Mouse (Mus musculus): ENCODE results near the gene Macrod2.

The Macrod2 gene

DNA sequence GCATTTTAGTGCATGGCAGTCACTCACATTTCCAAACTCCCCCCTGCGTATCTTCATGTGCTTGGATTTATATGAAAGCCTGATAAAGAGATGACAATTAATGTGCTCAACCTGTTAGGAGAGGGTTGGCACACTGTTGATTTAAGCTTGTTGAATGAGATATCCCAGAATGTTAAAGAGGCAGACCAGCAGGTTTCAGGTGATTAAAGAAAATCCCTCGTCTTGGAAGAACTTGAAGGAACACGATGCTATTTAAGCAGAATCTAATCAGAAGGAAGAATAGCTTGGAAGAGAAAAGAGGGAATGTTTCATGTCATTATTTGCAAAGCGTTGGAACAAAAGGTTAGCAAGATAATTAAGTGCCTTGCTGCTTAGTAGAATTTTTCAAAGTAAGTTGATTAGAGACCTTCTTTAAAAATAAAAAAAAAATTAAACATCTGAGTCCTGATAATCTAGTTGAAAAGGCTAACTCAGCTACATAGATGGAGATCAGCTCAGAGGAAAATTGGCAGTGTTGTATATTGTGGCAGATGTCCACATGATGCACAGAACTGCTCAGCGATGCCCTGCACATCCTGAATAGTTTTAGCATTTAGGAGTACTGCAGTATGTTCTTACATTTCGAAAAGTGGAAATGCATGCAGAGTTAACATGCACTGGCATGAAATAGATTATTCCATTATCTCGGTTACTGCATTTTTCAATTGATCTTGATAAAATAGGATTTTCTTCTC, 518.7 kb downstream of the Macrod2 start:
- no peak for DNase-seq (ENCODE audit: low spot score)

DNA sequence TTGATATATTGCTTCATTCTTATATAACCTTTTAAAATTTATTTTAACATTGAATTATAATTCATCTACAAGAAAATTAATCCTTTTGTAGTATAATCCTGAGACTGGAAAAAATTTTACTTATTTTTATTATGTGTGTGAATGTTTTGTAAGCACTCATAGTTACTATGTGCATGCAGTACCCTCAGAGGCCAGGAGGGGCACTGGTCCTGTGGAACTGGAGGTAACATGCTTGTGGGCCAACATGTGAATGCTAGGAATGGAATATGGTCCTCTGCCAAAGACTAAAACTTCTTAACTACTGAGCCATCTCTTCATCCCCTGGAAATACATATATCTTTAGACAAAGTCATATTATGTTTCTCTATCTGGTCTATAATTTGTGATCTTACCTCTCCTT, 531.8 kb downstream of the Macrod2 start:
- DNase-seq (ENCODE audit: low spot score), result no peak

DNA sequence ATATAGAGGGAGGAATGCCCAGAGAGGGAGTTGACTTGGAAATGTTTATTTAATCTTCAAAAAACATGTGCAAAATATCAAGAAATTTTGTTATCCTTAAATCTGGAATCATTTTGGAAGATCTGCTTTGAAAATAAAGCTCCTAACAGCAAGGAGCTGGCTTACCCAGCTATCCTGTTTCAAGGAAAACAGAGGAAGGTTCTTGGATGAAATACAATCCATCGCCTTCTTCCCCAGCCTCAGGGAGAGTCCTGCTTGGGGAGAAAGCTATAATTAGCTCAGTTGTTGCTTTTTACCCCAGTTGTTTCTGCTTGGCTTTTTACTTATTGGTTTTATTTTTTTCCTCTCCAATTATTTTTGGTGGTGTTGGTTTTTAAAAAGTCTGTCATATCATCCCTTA, 539.4 kb downstream of the Macrod2 start:
- no peak for DNase-seq (ENCODE audit: low spot score)

DNA sequence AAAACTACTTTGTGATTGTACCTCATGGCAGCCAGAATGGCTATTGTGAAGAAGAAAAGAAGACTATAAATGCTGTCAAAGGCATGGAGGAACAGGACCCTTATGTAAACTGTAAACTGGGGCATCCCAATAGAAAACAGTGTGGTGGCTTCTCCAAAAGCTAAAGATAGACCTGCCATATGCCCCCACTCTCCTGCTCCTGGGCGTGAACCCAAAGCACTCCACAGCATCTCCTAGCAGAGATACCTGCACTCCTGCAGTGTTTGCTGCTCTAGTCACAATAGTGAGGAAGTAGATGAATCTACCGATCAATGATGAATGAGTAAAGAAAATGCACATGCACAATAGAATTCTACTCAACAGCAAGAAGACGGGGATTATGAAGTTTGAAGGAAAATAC, 554.4 kb downstream of the Macrod2 start:
- DNase-seq (ENCODE audit: low spot score), result no peak

DNA sequence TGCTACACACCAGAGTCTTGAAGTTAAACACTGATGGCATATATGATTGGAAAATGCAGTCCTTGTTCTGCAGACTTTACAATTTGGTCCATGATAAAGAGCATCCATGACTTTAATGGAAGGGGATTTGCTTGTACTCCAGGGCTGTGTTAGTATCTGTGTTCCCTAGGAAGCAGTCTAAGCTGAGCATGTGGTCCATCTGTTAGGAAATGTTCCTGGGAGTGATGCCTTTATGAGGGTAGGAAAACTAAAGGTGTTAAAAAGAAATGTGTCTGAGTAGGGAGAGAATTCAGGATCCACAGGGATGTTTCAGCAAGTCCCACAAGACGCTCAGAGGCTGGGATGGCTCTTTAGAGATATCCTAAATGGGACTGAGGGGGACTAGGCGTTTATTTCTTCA, 564.1 kb downstream of the Macrod2 start:
- no peak for DNase-seq (ENCODE audit: low spot score)

DNA sequence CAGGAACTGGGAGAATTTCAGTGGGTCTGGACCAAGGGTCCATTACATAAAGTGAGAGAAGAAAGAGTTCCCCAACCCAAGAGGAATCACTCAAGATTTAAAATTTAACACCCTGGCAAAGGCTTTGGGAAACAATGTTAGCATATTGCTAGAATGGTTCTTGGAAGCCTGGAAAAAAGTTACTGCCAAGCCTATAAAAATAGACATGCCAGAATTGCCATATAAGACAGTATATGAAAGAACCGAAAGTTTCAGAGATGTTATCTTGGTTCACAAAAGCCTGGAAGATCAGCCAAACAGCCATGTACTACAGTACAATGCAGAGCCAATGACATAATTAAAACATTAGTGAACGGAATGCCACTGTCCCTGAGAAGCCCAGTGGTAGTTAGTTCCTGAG, 575.1 kb downstream of the Macrod2 start:
- no peak for DNase-seq (ENCODE audit: low spot score)

DNA sequence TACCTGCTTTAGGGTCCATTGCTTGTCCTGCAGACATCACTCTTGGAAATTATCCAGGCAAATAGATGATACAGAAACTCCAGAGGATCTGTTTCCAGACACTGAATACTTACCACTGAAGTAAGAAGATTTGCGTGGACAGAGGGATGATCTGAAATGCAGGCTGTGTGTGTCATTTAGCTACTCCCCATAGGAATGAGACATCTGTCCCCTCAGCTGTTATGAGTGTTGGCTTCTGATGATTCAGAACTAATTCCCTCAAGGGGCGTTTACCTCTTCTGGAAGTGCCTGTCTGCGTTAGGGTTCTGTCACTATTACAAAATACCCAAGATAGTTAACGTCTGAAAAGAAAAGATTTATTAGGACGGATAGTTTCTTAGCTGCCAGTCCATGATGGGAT, 576.7 kb downstream of the Macrod2 start:
- no peak for DNase-seq (ENCODE audit: low spot score)

DNA sequence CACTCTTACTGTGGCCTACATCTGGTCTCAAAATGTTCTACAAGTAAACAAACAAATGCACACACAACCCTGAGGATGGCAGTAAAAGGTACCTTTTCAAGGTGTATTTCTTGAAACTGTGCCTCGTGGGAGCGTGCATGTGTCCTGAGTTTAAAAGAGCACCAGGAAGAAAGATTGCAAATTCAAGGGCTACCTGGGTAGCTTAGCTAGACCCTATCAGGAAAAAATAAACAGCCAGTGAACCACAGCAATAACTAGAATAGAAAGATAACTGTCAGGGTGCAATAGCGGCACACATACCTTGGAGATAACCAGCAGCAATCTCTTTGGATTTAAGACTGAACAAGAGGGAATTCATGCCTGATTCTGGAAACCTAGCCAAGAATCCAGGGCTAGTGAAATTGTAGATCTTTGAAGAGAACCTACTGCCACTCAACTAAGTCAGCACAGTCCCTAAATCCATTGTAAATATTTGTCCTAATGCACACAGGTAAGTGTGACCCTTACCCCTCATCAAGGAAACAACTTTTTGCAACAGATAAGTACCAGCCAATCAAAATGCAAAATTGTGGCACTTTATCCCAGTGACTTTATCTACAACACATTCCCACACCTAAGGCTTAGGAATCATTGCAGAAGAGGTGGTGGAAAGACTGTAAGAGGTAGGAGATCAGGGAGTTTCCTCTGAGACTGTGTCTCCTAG, 590.7 kb downstream of the Macrod2 start:
- DNase-seq (ENCODE audit: low spot score), result no peak

DNA sequence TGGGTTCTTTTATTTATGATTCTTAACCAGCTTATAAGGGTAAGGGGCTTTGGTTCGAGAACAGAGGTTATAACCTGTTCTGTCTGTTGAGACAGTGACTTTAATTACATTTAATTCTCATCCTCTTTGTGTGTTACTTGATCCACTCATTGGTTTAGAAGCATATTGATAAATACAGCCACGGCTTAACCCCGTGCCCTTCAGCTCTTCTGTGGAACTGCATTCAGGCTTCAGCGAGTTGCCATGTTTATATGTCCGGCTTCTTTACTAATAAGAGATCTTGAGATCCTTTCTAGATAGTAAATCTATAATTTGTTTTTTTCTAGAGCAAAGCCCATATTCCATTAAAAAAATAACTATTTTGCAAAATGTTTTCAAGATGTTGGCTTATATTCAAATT, 608.7 kb downstream of the Macrod2 start:
- no peak for DNase-seq (ENCODE audit: low spot score)

DNA sequence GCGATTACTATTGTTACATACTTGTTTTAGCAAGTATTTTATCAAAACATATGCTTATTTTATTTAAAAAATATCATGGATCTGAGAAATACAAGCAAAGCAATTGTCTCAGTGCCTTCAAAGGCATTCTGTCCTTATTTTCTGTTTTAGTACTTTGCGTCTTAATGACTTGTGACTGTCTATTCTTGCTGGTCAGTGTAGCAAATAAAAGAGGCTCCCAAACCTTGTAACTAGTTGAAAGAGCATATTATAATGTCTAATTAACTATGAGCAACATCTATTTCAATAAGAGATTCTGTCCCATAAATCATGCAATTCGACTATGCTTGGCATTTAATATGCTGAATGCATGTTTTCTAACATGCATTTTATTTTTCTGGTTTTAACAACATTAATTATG, 609.2 kb downstream of the Macrod2 start:
- no peak for DNase-seq (ENCODE audit: low spot score)

DNA sequence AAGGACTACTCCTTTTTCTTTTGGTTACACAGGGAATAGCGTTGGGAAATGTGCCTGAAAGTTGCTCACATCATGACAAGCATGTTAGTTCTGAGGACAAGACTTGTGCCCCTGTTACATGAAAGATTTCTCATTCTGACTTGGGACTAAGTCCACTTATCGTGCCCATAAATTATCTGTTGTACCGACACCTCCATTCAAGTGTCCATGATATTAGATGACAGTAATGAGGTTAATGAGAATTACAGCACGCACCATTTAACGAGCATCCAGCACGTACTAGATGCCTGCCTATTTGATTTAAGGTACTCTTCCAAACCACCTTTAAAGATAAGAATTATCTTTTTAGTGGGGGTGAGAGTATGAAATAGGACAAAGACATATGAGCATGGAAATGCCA, 610.5 kb downstream of the Macrod2 start:
- DNase-seq (ENCODE audit: low spot score), result no peak

DNA sequence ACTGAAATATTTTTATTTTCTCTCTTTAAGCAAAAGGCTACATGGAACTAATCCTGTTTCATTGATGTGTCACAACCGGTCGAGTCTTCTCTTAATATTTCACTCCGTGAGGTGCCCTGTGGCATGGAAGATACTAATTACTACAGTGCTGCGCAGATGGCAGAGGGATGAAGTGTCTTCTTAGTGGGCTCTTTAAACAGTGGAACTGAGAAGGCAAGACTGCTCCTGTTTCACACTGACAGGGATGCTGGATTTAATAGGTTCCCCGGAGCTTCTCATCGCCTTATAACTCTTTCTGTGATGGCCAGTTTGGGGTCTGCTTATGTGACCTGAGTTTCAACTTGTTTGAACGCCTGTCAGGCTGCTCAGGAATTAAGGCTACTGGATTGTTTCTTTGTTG, 612.6 kb downstream of the Macrod2 start:
- DNase-seq (ENCODE audit: low spot score), result no peak

DNA sequence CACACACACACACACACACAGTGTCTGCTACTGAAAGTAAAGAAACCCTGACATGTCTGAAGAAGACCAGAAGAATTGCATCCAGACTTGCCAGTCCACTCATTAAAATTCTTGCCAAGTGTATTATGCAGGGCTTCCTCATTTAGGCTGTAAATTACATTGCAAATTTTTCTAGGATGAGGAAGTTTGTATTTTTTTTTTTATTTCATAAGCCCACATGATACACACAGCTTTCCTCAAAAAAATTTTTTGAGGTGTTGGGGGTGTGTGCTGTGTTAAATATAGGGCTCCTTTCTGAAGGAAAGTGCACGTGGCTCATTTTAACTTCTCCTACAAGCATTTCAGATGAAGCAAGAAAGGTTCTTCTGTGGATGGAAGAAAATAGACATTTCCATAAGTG, 613.3 kb downstream of the Macrod2 start:
- DNase-seq (ENCODE audit: low spot score), result no peak

DNA sequence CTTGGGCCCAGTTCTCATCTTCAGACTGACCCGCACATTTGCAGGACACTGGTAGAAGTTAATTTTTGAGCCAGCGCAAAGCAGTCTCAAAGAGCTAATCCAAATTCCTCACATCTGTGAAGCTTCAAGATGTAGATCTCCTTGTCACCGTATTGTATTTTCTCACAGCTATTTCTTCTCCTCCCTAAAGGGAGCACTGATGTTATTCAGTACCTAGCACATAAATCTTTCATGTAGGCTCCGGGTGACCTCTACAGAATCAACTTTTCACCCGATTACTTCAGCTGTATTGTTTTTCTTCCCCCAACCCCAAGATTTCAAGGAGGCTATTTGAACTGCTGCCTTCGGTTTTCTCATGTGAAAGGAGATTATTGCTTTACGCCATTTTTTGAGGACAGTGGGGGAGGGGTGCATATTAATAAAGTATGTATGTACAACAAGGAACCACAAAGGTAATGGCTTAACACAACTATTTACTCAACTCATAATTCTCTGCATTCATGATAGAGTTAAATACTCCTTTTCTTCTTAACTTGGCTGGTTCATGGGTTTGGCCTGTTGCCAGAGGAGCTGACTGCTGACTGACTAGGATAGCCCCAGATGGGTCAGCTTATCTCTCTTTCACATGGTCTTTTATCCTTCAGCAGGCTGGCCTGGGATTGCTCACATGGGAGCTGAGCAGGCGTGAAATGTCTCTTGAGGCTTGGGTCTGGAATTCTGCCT, 618.5 kb downstream of the Macrod2 start:
- peak; percentile 44 for DNase-seq (ENCODE audit: low spot score)

DNA sequence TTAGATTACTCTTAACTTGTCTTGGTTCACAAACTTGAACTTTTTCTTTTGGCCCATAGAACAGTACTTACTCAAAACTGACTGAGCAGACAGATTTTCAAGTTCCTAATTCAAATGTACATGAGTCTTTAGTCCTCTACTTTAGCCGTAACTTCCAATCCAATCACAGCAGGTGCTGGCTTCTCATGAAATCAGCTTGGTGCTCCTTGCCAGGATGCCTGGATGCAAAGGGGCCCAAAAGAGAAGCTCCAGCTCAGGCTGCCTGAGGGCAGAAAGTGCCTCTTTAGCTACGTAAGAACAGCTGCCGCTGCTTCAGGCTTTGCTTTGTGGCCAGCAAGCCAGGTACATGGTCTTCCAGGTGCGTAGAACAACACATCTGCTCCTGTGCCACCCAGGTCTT, 627.9 kb downstream of the Macrod2 start:
- DNase-seq (ENCODE audit: low spot score), result no peak

DNA sequence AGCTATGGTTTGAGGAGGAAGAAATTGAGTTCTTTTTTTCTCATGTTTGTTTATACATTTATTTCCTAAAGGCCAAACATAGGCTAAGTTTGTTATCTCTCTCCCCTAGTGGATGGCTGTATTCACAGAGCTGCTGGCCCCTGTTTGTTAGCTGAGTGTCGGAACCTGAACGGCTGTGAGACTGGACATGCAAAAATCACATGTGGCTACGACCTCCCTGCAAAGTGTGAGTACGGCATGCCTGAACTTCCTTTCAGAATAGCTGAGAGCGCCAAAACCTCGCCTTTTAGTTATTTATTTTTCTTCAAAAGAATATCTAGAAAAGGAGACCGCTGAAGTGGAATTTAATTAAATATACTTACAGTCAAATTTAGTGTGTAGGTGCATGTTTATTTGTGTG, 628.8 kb downstream of the Macrod2 start:
- DNase-seq (ENCODE audit: low spot score), result no peak

DNA sequence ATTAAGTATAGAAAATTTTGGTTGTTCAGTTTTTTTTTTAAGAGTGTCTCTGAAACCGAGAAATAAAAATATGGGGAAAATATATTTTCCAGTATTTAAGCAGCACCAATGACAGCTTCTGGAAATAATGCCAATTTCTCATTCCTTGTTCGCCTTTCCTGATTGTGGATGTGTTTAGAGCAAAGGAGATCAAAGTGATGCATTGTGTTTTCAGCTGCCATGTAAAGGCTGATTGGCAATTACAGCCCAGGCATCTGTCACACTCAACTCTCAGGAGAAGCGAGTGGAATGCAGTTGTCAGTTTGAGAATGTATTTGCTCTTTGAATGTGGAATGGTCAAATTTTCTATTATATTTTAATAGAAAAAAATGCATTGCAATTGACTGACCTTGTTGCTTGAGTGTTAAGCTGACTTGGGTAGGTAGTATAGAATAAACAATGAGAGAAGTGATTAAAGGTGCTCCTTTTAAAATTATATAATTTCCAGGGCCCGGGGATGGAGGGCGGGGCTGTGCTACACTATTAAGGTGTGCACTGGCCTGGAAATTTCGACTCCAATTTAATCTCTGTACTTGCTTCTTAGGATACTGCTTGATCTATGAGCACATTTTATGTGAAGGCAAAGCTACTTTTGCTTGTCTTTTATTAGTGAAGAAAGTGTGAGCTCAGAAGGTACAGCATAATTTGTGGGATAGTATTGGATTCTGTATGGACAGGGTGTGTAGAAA, 629.4 kb downstream of the Macrod2 start:
- DNase-seq (ENCODE audit: low spot score), result no peak

DNA sequence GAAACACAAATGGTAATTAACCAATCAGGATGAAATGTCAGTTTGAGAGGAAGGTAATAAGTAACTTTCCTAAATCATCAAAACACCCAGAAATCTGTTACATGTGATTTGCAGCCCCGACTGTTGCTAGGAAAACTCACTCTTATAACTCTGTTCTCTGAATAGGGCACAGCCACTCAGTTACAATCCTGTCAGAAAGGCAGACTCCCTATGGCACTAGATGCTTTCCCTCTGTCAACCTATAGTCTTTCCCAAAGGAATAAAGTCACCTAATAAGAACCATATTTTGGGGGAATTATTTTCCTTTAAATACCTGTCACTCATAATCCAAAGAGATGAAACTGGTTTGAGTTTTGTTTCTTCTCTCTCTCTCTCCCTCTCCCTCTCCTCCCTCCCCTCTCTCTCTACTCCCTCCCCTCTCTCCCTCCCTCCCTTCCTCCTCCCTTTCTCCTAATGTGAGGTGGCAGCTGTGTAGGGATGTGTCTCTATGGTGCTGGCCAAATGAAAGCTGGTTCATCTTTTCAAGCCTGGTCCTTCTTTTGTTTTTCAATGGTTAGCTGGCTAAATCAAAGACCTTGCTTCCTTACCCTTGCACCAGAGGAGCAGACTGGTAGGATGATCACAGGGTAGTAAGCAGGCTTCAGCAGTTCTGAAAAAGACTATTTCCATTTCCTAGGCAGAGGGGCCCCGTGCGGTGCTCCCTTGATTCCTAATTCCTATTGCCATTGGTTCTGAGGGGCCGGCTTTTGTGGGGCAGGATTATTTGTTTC, 661.8 kb downstream of the Macrod2 start:
- DNase-seq (ENCODE audit: low spot score), result no peak

DNA sequence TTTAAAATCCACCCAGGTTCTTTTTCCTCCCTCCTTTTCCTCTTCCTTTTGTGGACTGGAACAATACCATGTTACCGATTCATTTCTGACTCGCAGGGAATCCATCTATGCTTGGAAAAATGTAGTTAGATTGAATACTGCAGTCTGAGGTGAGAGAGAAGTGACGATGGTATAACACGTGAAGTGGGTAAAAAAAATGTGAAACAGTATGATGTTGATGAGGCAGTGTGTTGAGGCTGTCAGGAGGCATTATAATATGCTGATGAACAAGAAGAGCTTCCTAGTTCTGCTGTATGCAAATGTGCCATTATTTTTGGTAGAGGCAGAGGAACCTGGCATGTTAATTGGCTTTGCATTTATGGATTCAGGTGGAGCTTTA, 662.3 kb downstream of the Macrod2 start:
- no peak for DNase-seq (ENCODE audit: low spot score)

DNA sequence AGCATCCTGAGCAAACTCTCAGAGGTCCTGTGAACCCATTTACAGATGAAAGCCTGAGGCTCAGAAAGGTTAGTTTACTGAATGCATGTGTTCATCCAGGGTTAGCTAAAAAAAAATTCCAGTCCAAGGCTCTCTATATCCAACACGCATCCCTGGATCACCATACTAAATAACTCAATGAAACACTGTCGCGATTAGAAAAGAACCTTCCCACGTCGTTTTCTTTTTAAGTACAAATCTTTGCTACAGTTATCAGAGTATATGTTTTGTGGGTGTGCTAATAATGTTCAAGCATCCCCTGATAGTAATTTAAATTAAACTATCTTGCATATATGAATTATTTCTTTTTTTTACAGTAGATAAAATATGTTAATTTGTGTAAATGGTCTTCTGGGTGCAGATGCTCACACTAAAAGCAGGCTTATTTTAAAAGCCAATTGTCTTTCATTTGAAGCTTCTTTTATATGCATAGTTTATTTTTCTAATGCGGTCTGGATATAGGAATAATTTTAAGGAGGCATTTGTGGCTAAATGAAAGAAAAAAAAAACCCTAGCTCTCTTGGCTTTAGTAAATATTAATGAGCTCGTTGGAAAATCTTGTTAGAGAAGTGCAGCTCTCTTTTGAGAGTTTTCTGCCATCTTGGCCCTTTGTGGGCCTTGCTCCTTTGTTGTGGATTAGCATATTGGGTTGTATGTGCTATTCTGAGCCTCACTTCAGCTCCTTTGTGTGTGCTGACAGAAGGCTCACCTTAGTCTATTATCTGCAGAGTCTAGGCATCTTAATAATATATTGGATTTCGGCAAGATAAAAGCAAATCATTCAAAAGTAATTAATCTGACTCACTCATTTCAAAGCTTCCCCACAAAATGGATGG, 679.1 kb downstream of the Macrod2 start:
- DNase-seq (ENCODE audit: low spot score), result no peak

DNA sequence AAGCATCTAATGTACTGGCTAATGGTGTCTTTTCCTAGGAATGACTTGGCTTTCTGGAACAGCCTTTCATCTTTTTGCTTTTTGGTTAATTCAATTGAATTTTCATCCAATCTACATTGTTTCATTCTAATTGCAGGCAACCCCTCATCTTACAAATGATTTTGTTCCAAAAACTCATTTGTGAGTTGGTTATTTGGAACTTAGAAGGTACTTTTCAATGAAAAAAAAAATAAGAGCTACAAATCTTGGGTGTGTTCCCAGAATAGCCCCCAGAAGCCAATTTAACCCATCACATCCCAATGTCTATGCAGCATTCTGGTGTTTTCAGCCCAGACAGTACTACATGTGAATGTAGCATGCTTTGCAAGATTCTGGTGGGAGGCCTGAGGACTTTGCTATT, 683.1 kb downstream of the Macrod2 start:
- DNase-seq (ENCODE audit: low spot score), result no peak

Measured in urinary bladder, postnatal 14 days (tissue).